Mouse (Mus musculus) hindbrain, embryonic 10.5 days (tissue): ENCODE measurements around the gene Ube2j1. TPM values are rescaled to one million over a fixed set of nuclear protein-coding genes. Genes with fewer than 3 reads are reported as not detected.

Experiments used
- DNase-seq: peaks from one replicate; pipeline ENCODE4 v3.0.0-alpha.2; 2017; ENCODE audit warnings: low spot score
- H3K27ac ChIP-seq: fragments of 300-500 bp; sonication (generic); 2 replicates; pipeline ENCODE4 v1.5.1; 2016; ENCODE audit warnings: mild to moderate bottlenecking, moderate library complexity
- H3K27me3 ChIP-seq: fragments of 300-500 bp; sonication (generic); 2 replicates; pipeline ENCODE4 v1.6.1; 2016; ENCODE audit warnings: mild to moderate bottlenecking; ENCODE audit not compliant: poor library complexity, insufficient read depth, severe bottlenecking
- H3K36me3 ChIP-seq: fragments of 300-500 bp; sonication (generic); 2 replicates; pipeline ENCODE4 v1.6.1; 2016; ENCODE audit warnings: mild to moderate bottlenecking, moderate library complexity
- H3K4me1 ChIP-seq: fragments of 300-500 bp; sonication (generic); replicated peaks from 2 replicates; pipeline ENCODE4 v1.6.1; 2016; ENCODE audit warnings: mild to moderate bottlenecking
- H3K4me3 ChIP-seq: fragments of 300-500 bp; sonication (generic); 2 replicates; pipeline ENCODE4 v1.5.1; 2016; ENCODE audit warnings: mild to moderate bottlenecking, moderate library complexity
- H3K9me3 ChIP-seq: fragments of 300-500 bp; sonication (generic); 2 replicates; pipeline ENCODE4 v1.6.1; 2016; ENCODE audit warnings: mild to moderate bottlenecking, moderate library complexity
- WGBS: fragments of 180-500 bp; shearing (Covaris S2); methylation state at CpG from one replicate; pipeline ENCODE4 v1.1.7; 2016; 5-methylcytosine and 5-hydroxymethylcytosine counted together
- polyA plus RNA-seq: library from polyadenylated mRNA; unstranded; fragments of >200 nt; fragmentation: Nextera tagmentation; extraction: Ambion mirVana; gene quantifications from 2 replicates; pipeline ENCODE4 v1.2.1, GENCODE M21; 2016

Gene Ube2j1
- polyA plus RNA-seq, 1 experiment from 2014 or later = 49.0 TPM

GRCm38 (mm10) chr4:33078492-33078891 lies 47.3 kb downstream of the Ube2j1 start:
- no peak overlapping the region for H3K4me3 ChIP-seq
- WGBS = 92% methylated on average over 3 of the region's 3 CpGs
- H3K27me3 ChIP-seq = no peaks in the 10 kb centered on the region
- 0 out of 2 replicates have a peak, but pooled peaks cover 6% of the 10 kb centered on the region for H3K4me1 ChIP-seq
- no peak overlapping the region for H3K27ac ChIP-seq
- H3K36me3 ChIP-seq = no peaks in the 10 kb centered on the region
- no peaks in the 10 kb centered on the region for H3K9me3 ChIP-seq
- DNase-seq = no peak

- Histone ChIP-seq H3K4me1 (no peaks in the 10 kb centered on the region), H3K4me3 (no peak overlapping the region), H3K36me3 (no peaks in the 10 kb centered on the region), H3K27ac (no peak overlapping the region), H3K27me3 (no peaks in the 10 kb centered on the region), H3K9me3 (0 out of 2 replicates have a peak, but pooled peaks cover 6% of the 10 kb centered on the region)
- 82% methylated on average over 6 of the region's 6 CpGs for WGBS
- DNase-seq = peak; percentile 0
Measured at GRCm38 (mm10) chr4:33099118-33099694, 68.0 kb downstream of the Ube2j1 start.

Other genes starting within 250 kb of the Ube2j1 start
- gene Lyrm2, start 231.2 kb upstream of the Ube2j1 start, polyA plus RNA-seq = 115 and 142 TPM in 2 replicates
- 24.0 and 27.1 TPM in 2 replicates for gene Ankrd6, start 80.6 kb upstream of the Ube2j1 start, polyA plus RNA-seq
- gene Rragd, start 48.4 kb upstream of the Ube2j1 start, polyA plus RNA-seq = 24.8 and 28.0 TPM in 2 replicates
- 0.50 TPM in 1 of 2 replicates, not detected in the other for gene Gabrr2, start 31.6 kb downstream of the Ube2j1 start, polyA plus RNA-seq
- 0.06 and 0.61 TPM in 2 replicates for gene Gabrr1, start 101.1 kb downstream of the Ube2j1 start, polyA plus RNA-seq
- 1.1 and 1.2 TPM in 2 replicates for gene Pm20d2, start 158.3 kb downstream of the Ube2j1 start, polyA plus RNA-seq
- gene Srsf12, start 177.6 kb downstream of the Ube2j1 start, polyA plus RNA-seq = 3.7 and 7.1 TPM in 2 replicates